ENCODE assay signal across 13 mouse cellular contexts in the genomic region with DNA sequence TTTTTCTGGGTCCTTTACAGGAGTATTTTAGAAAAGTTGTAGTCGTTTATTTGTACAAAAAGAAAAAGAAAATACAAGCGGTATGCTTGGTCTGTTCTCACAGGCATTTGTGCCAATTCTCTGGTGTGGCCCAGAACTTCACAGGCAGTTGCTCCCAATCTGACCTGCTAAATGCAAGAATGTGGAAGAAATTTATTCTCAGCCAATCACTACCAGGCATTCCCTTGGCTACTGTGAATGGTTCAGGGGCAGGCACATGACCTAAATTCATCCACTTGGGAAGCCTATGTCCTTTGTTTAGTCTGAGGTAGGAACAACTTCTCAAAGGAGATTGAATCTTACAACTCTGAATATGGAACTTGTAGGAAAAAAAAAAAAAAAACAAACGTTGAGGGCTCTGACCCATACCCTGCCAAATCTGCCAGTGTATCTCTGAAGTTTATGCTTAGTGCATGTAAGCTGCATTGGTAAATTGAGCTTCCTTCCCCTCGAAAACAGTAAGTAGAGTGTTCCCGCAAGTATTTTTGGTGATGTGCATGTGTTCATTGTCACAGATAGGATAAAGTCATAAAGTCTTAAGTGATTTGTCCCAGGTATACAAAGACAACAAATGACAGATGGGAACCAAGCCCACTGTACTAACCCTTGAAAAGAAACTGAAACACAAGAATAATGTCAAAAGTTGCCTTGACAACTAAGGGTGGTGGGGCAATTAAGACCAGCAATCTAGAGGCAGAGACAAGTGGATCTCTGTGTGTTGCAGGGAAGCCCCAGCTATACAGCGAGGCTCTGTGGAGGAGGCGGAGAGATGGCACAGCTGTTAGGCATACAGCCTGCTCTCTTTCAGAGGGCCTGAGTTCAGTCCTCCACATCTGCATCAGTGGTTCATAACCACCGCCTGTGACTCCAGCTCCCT. TPM values are rescaled to one million over a fixed set of nuclear protein-coding genes. Genes with fewer than 3 reads are reported as not detected.
DNase-seq lines count a peak whose midpoint lies in the region; ATAC-seq and TF ChIP-seq lines count a peak whose summit lies in the region.
"Had no signal": no experiment of that assay in that cellular context is flagged by ENCODE, and none has a peak within 500 bp of the region (broad histone marks: within the 10 kb centered on the region; RNA-seq: fewer than 3 reads in every experiment).

No protein-coding gene starts in this region.

- H3K36me3 ChIP-seq in heart, embryonic 13.5 days, result peaks cover 4% of the 10 kb centered on the region
- H3K36me3 ChIP-seq in heart, embryonic 11.5 days (ENCODE audit: control insufficient read depth, insufficient read depth, low read length), result no peaks in the 10 kb centered on the region
- H3K36me3 ChIP-seq in ES-E14 (ENCODE audit: control insufficient read depth, insufficient read depth, low read length, poor library complexity, severe bottlenecking), result peaks cover 8% of the 10 kb centered on the region
- no peaks in the 10 kb centered on the region for H3K36me3 ChIP-seq in embryonic facial prominence, embryonic 14.5 days (ENCODE audit: control insufficient read depth, insufficient read depth, low read length)
- H3K36me3 ChIP-seq in kidney, postnatal 0 days (ENCODE audit: insufficient read depth, low read length), result no peaks in the 10 kb centered on the region

- in situ Hi-C loops in ES-E14 (cut with MboI; ENCODE audit: low sequenced_read_pairs in 2 of 2, unreplicated experiment in 2 of 2), result no loop called here

- H3K4me3 ChIP-seq in heart, embryonic 13.5 days, result no peak overlapping the region
- H3K4me3 ChIP-seq in heart, embryonic 11.5 days (ENCODE audit: low read depth, low read length), result no peak overlapping the region
- peak overlapping the region in 1 of 2 experiments; percentile 20; a peak in 1 of 4 replicates for H3K4me3 ChIP-seq in ES-E14 (ENCODE audit: insufficient read depth in 1 of 2, low read depth in 1 of 2, low read length in 2 of 2, poor library complexity in 1 of 2, severe bottlenecking in 1 of 2)
- no peak overlapping the region for H3K4me3 ChIP-seq in embryonic facial prominence, embryonic 14.5 days (ENCODE audit: low read depth, low read length)
- H3K4me3 ChIP-seq in kidney, postnatal 0 days (replicated peaks; ENCODE audit: low read depth, low read length), result no peak overlapping the region

- no peak overlapping the region for H3K4me2 ChIP-seq in heart, embryonic 13.5 days
- no peak overlapping the region for H3K4me2 ChIP-seq in heart, embryonic 11.5 days
- no peak overlapping the region for H3K4me2 ChIP-seq in embryonic facial prominence, embryonic 14.5 days (ENCODE audit: low read depth, low read length)
- no peak overlapping the region for H3K4me2 ChIP-seq in kidney, postnatal 0 days (ENCODE audit: low read length)

- H3K27ac ChIP-seq in heart, embryonic 13.5 days (replicated peaks), result 0 out of 2 replicates have a peak overlapping the region, but pooled peaks have one; percentile 1
- H3K27ac ChIP-seq in heart, embryonic 11.5 days (ENCODE audit: low read depth, low read length), result no peak overlapping the region
- H3K27ac ChIP-seq in ES-E14 (ENCODE audit: insufficient read depth, low read depth, low read length, poor library complexity, severe bottlenecking), result no peak overlapping the region
- no peak overlapping the region for H3K27ac ChIP-seq in embryonic facial prominence, embryonic 14.5 days (replicated peaks; ENCODE audit: low read depth, low read length)
- peak overlapping the region; percentile 47; the same call in 1 of the 2 replicates for H3K27ac ChIP-seq in kidney, postnatal 0 days

- TF ChIP-seq CTCF in kidney, postnatal 0 days (IDR thresholded peaks at IDR 0.05; ENCODE audit: low read depth), result no peak

- H3K4me1 ChIP-seq in heart, embryonic 13.5 days, result peaks cover 5% of the 10 kb centered on the region
- 0 out of 2 replicates have a peak, but pooled peaks cover 3% of the 10 kb centered on the region for H3K4me1 ChIP-seq in heart, embryonic 11.5 days (ENCODE audit: control insufficient read depth, insufficient read depth, low read length)
- 0 out of 4 replicates have a peak, but pooled peaks cover 0 to 3% of the 10 kb centered on the region in 2 experiments for H3K4me1 ChIP-seq in ES-E14 (ENCODE audit: control insufficient read depth in 2 of 2, insufficient read depth in 2 of 2, low read length in 2 of 2, poor library complexity in 1 of 2)
- 0 out of 2 replicates have a peak, but pooled peaks cover 10% of the 10 kb centered on the region for H3K4me1 ChIP-seq in embryonic facial prominence, embryonic 14.5 days (ENCODE audit: control insufficient read depth, insufficient read depth, low read length)
- 0 out of 2 replicates have a peak, but pooled peaks cover 5% of the 10 kb centered on the region for H3K4me1 ChIP-seq in kidney, postnatal 0 days (replicated peaks; ENCODE audit: insufficient read depth, low read length)

- no peak overlapping the region for H3K9ac ChIP-seq in heart, embryonic 13.5 days
- no peak overlapping the region for H3K9ac ChIP-seq in heart, embryonic 11.5 days (ENCODE audit: low read depth, low read length)
- H3K9ac ChIP-seq in ES-E14 (ENCODE audit: insufficient read depth, low read depth, low read length, poor library complexity, severe bottlenecking), result no peak overlapping the region
- H3K9ac ChIP-seq in embryonic facial prominence, embryonic 14.5 days (ENCODE audit: low read depth, low read length), result no peak overlapping the region
- no peak overlapping the region for H3K9ac ChIP-seq in kidney, postnatal 0 days (ENCODE audit: low read depth, low read length)

- H3K9me3 ChIP-seq in heart, embryonic 13.5 days, result no peaks in the 10 kb centered on the region
- no peaks in the 10 kb centered on the region for H3K9me3 ChIP-seq in heart, embryonic 11.5 days (replicated peaks; ENCODE audit: control insufficient read depth, low read length)
- H3K9me3 ChIP-seq in ES-E14 (ENCODE audit: control insufficient read depth, insufficient read depth, low read depth, low read length), result no peaks in the 10 kb centered on the region
- H3K9me3 ChIP-seq in embryonic facial prominence, embryonic 14.5 days (ENCODE audit: control insufficient read depth, low read length), result no peaks in the 10 kb centered on the region
- H3K9me3 ChIP-seq in kidney, postnatal 0 days (replicated peaks; ENCODE audit: low read length), result no peaks in the 10 kb centered on the region

- WGBS in heart, embryonic 13.5 days, result 48% methylated on average over 8 of the region's 8 CpGs
- 54% methylated on average over 7 of the region's 8 CpGs for WGBS in heart, embryonic 11.5 days (ENCODE audit: insufficient replicate concordance)
- WGBS in embryonic facial prominence, embryonic 14.5 days, result 37% methylated on average over 7 of the region's 8 CpGs
- WGBS in kidney, postnatal 0 days, result 46% methylated on average over 7 of the region's 8 CpGs

- no peak for DNase-seq in ES-E14 (ENCODE audit: low read depth, low spot score)
- DNase-seq in embryonic facial prominence, embryonic 14.5 days (ENCODE audit: low spot score), result peak; percentile 76
- peak; percentile 71 for DNase-seq in kidney, postnatal 0 days (ENCODE audit: low spot score)
- no peak for DNase-seq in MN1 (ENCODE audit: low spot score)
- no peak for DNase-seq in urinary bladder, adult 18-20 months (ENCODE audit: low spot score in 2 of 2)
- DNase-seq: adrenal gland, adult 2 months; cerebellum, postnatal 25 days; left cerebral cortex, postnatal 4 days; lung, postnatal 36 days had no signal

- ATAC-seq in heart, embryonic 13.5 days (ENCODE audit: extremely low read depth, insufficient number of reproducible peaks, low FRiP score, low TSS enrichment), result no peak
- no peak for ATAC-seq in heart, embryonic 11.5 days (replicated peaks; ENCODE audit: insufficient number of reproducible peaks, low FRiP score, low TSS enrichment)
- ATAC-seq in embryonic facial prominence, embryonic 14.5 days (ENCODE audit: low read depth), result peak; percentile 24; the same call in 1 of the 2 replicates
- ATAC-seq in kidney, postnatal 0 days (replicated peaks; ENCODE audit: low FRiP score, low read depth), result peak; percentile 33; the same call in 1 of the 2 replicates
- ATAC-seq in monocyte, adult 5-6 weeks (replicated peaks; ENCODE audit: insufficient number of reproducible peaks, low FRiP score, low TSS enrichment, poor library complexity, severe bottlenecking), result no peak

- H3K27me3 ChIP-seq in heart, embryonic 13.5 days (replicated peaks), result no peaks in the 10 kb centered on the region
- no peaks in the 10 kb centered on the region for H3K27me3 ChIP-seq in heart, embryonic 11.5 days (ENCODE audit: control insufficient read depth, insufficient read depth, low read length)
- no peaks in the 10 kb centered on the region for H3K27me3 ChIP-seq in embryonic facial prominence, embryonic 14.5 days (replicated peaks; ENCODE audit: control insufficient read depth, insufficient read depth, low read length)
- no peaks in the 10 kb centered on the region for H3K27me3 ChIP-seq in kidney, postnatal 0 days (ENCODE audit: insufficient read depth, low read length)

TF ChIP-seq in ES-E14, 5 proteins besides CTCF, POLR2A, EP300 and RAD21:
- peak; percentile 43; the same call in 1 of the 2 replicates for TF ChIP-seq ZNF384 (IDR thresholded peaks at IDR 0.05; ENCODE audit: low read depth, low read length)
- TF ChIP-seq CHD2 (IDR thresholded peaks at IDR 0.05; ENCODE audit: low read depth, low read length), result no peak
- TF ChIP-seq ZC3H11A (IDR thresholded peaks at IDR 0.05; ENCODE audit: borderline replicate concordance, low read depth, low read length), result no peak

RNA-seq across cellular contexts. Expression of a gene that starts 2.7 kb away (rescaled TPM):
- 281 and 299 TPM in 2 replicates for polyA plus RNA-seq in heart, embryonic 13.5 days (2015; fragmentation: Nextera tagmentation; extraction: Ambion mirVana)
- polyA plus RNA-seq in heart, embryonic 11.5 days (2014; fragmentation: Nextera tagmentation; extraction: Ambion mirVana), result 342 and 382 TPM in 2 replicates
- total RNA-seq in ES-E14 (2012; rRNA removed), result 212 and 245 TPM in 2 replicates
- polyA plus RNA-seq in embryonic facial prominence, embryonic 14.5 days (2014; fragmentation: Nextera tagmentation; extraction: Ambion mirVana), result 294 and 347 TPM in 2 replicates
- polyA plus RNA-seq in kidney, postnatal 0 days (2015; fragmentation: Nextera tagmentation; extraction: Ambion mirVana), result 157 and 170 TPM in 2 replicates
- total RNA-seq in monocyte, adult 5-6 weeks (2017), result 59.8 to 75.8 TPM (median 63.9 TPM) in 3 replicates

RNA-seq across cellular contexts. Expression of a gene that starts 23.5 kb away (rescaled TPM):
- polyA plus RNA-seq in heart, embryonic 13.5 days (2015; fragmentation: Nextera tagmentation; extraction: Ambion mirVana), result 1.9 and 2.0 TPM in 2 replicates
- 1.7 and 2.8 TPM in 2 replicates for polyA plus RNA-seq in heart, embryonic 11.5 days (2014; fragmentation: Nextera tagmentation; extraction: Ambion mirVana)
- total RNA-seq in ES-E14 (2012; rRNA removed), result 3.6 and 5.7 TPM in 2 replicates
- 4.1 and 4.3 TPM in 2 replicates for polyA plus RNA-seq in embryonic facial prominence, embryonic 14.5 days (2014; fragmentation: Nextera tagmentation; extraction: Ambion mirVana)
- polyA plus RNA-seq in kidney, postnatal 0 days (2015; fragmentation: Nextera tagmentation; extraction: Ambion mirVana), result 4.2 and 5.1 TPM in 2 replicates
- total RNA-seq in monocyte, adult 5-6 weeks (2017), result not detected in 3 replicates
- total RNA-seq: granulocyte monocyte progenitor cell, adult 5-6 weeks had no signal

Comparison
In these comparisons a context has a peak if more than half of its experiments do, and no peak if none do; other contexts are left out.
1. H3K27ac ChIP-seq: peak in heart, embryonic 13.5 days (single experiment) and kidney, postnatal 0 days (single experiment); none in heart, embryonic 11.5 days (single experiment), ES-E14 (single experiment) and embryonic facial prominence, embryonic 14.5 days (single experiment).
2. ATAC-seq: peak in embryonic facial prominence, embryonic 14.5 days (single experiment) and kidney, postnatal 0 days (single experiment); none in heart, embryonic 13.5 days (single experiment), heart, embryonic 11.5 days (single experiment) and monocyte, adult 5-6 weeks (single experiment).
3. DNase-seq: peak in embryonic facial prominence, embryonic 14.5 days (single experiment) and kidney, postnatal 0 days (single experiment); none in ES-E14 (single experiment), MN1 (single experiment) and urinary bladder, adult 18-20 months (0 of 2).